ENCODE assay signal across 10 mouse cellular contexts in genomic region chr11:43531619-43532018, GRCm38 (mm10). TPM values are rescaled to one million over a fixed set of nuclear protein-coding genes. Genes with fewer than 3 reads are reported as not detected.
DNase-seq lines count a peak whose midpoint lies in the region; ATAC-seq and TF ChIP-seq lines count a peak whose summit lies in the region.
"Had no signal": no experiment of that assay in that cellular context is flagged by ENCODE, and none has a peak within 500 bp of the region (broad histone marks: within the 10 kb centered on the region; RNA-seq: fewer than 3 reads in every experiment).

No protein-coding gene starts in this region.

- 69% methylated on average over 5 of the region's 5 CpGs for WGBS in heart, embryonic 16.5 days
- 61% methylated on average over 5 of the region's 5 CpGs for WGBS in lung, postnatal 0 days
- WGBS in hindbrain, embryonic 11.5 days, result 70% methylated on average over 5 of the region's 5 CpGs

- no peak for DNase-seq in heart, adult 11 months
- DNase-seq in lung, postnatal 0 days (ENCODE audit: low spot score), result peak; percentile 20
- no peak for DNase-seq in lung, postnatal 36 days
- DNase-seq in hindbrain, embryonic 11.5 days (ENCODE audit: low spot score), result peak; percentile 35
- peak; percentile 59 for DNase-seq in retina, embryonic 14.5 days (ENCODE audit: low spot score)
- DNase-seq in cerebellum, adult 9-11 months, result no peak
- DNase-seq in cerebellum, adult 9-10 months, result no peak
- DNase-seq: cerebellum, adult 11 months; thymus, postnatal 14 days had no signal

- no peak overlapping the region for H3K4me3 ChIP-seq in heart, embryonic 16.5 days (ENCODE audit: low read length)
- H3K4me3 ChIP-seq in lung, postnatal 0 days (ENCODE audit: low read depth, low read length), result no peak overlapping the region
- H3K4me3 ChIP-seq in hindbrain, embryonic 11.5 days (ENCODE audit: low read depth, low read length), result no peak overlapping the region

- H3K4me2 ChIP-seq in heart, embryonic 16.5 days (ENCODE audit: low read depth, low read length), result peak overlapping the region; percentile 65; the same call in 1 of the 2 replicates
- H3K4me2 ChIP-seq in lung, postnatal 0 days (replicated peaks; ENCODE audit: low read depth, low read length), result no peak overlapping the region
- H3K4me2 ChIP-seq in hindbrain, embryonic 11.5 days (replicated peaks; ENCODE audit: low read depth, low read length), result no peak overlapping the region

- no peaks in the 10 kb centered on the region for H3K27me3 ChIP-seq in heart, embryonic 16.5 days (ENCODE audit: control insufficient read depth, insufficient read depth, low read length)
- H3K27me3 ChIP-seq in lung, postnatal 0 days (replicated peaks; ENCODE audit: insufficient read depth, low read length), result no peaks in the 10 kb centered on the region
- H3K27me3 ChIP-seq in hindbrain, embryonic 11.5 days (ENCODE audit: control insufficient read depth, insufficient read depth, low read length), result no peaks in the 10 kb centered on the region

- no peak for TF ChIP-seq EP300 in lung, postnatal 0 days (IDR thresholded peaks at IDR 0.05)

- H3K27ac ChIP-seq in heart, embryonic 16.5 days (ENCODE audit: low read length), result peak overlapping the region; percentile 44
- no peak overlapping the region for H3K27ac ChIP-seq in lung, postnatal 0 days (ENCODE audit: low read length)
- H3K27ac ChIP-seq in hindbrain, embryonic 11.5 days (ENCODE audit: low read depth, low read length), result 0 out of 2 replicates have a peak overlapping the region, but pooled peaks have one; percentile 13

- no peaks in the 10 kb centered on the region for H3K9me3 ChIP-seq in heart, embryonic 16.5 days (replicated peaks; ENCODE audit: control insufficient read depth, low read length)
- no peaks in the 10 kb centered on the region for H3K9me3 ChIP-seq in lung, postnatal 0 days (ENCODE audit: low read length)
- no peaks in the 10 kb centered on the region for H3K9me3 ChIP-seq in hindbrain, embryonic 11.5 days (ENCODE audit: control insufficient read depth, low read length)

- ATAC-seq in heart, embryonic 16.5 days (replicated peaks; ENCODE audit: extremely low read depth, insufficient read depth, low FRiP score), result no peak
- ATAC-seq in lung, postnatal 0 days, result no peak
- no peak for ATAC-seq in hindbrain, embryonic 11.5 days (ENCODE audit: low FRiP score)

- peaks cover 26% of the 10 kb centered on the region for H3K36me3 ChIP-seq in heart, embryonic 16.5 days (ENCODE audit: control insufficient read depth, insufficient read depth)
- no peaks in the 10 kb centered on the region for H3K36me3 ChIP-seq in lung, postnatal 0 days (ENCODE audit: insufficient read depth, low read length)
- no peaks in the 10 kb centered on the region for H3K36me3 ChIP-seq in hindbrain, embryonic 11.5 days (ENCODE audit: control insufficient read depth, insufficient read depth, low read length)

- H3K4me1 ChIP-seq in heart, embryonic 16.5 days (ENCODE audit: control insufficient read depth, insufficient read depth, low read length), result peaks cover 37% of the 10 kb centered on the region
- 0 out of 2 replicates have a peak, but pooled peaks cover 7% of the 10 kb centered on the region for H3K4me1 ChIP-seq in lung, postnatal 0 days (ENCODE audit: insufficient read depth, low read depth, low read length)
- peaks cover 2% of the 10 kb centered on the region; the same call in 1 of the 2 replicates for H3K4me1 ChIP-seq in hindbrain, embryonic 11.5 days (replicated peaks; ENCODE audit: control insufficient read depth, insufficient read depth, low read length)

- H3K9ac ChIP-seq in heart, embryonic 16.5 days (ENCODE audit: low read length), result peak overlapping the region; percentile 44
- no peak overlapping the region for H3K9ac ChIP-seq in lung, postnatal 0 days (replicated peaks; ENCODE audit: low read depth)
- no peak overlapping the region for H3K9ac ChIP-seq in hindbrain, embryonic 11.5 days (ENCODE audit: low read depth, low read length)

- TF ChIP-seq CTCF in lung, postnatal 0 days (IDR thresholded peaks at IDR 0.05), result peak; percentile 65

RNA-seq across cellular contexts. Expression of gene Ccnjl, which starts 3.0 kb away (rescaled TPM):
- polyA plus RNA-seq in heart, embryonic 16.5 days (2015; fragmentation: Nextera tagmentation; extraction: Ambion mirVana), result 19.5 and 20.4 TPM in 2 replicates
- polyA plus RNA-seq in lung, postnatal 0 days (2015; fragmentation: Nextera tagmentation; extraction: Ambion mirVana), result 6.5 and 9.4 TPM in 2 replicates
- 34.2 and 37.7 TPM in 2 replicates for polyA plus RNA-seq in hindbrain, embryonic 11.5 days (2014; fragmentation: Nextera tagmentation; extraction: Ambion mirVana)

RNA-seq across cellular contexts. Expression of gene 4933415A04Rik, which starts 55.2 kb away (rescaled TPM):
- polyA plus RNA-seq in heart, embryonic 16.5 days (2015; fragmentation: Nextera tagmentation; extraction: Ambion mirVana), result 4.5 and 5.5 TPM in 2 replicates
- 2.9 and 3.9 TPM in 2 replicates for polyA plus RNA-seq in lung, postnatal 0 days (2015; fragmentation: Nextera tagmentation; extraction: Ambion mirVana)
- polyA plus RNA-seq in hindbrain, embryonic 11.5 days (2014; fragmentation: Nextera tagmentation; extraction: Ambion mirVana), result 8.5 and 10.4 TPM in 2 replicates

RNA-seq across cellular contexts. Expression of gene C1qtnf2, which starts 57.5 kb away (rescaled TPM):
- 6.2 and 6.3 TPM in 2 replicates for polyA plus RNA-seq in heart, embryonic 16.5 days (2015; fragmentation: Nextera tagmentation; extraction: Ambion mirVana)
- polyA plus RNA-seq in lung, postnatal 0 days (2015; fragmentation: Nextera tagmentation; extraction: Ambion mirVana), result 9.2 and 10.2 TPM in 2 replicates
- 3.2 and 3.3 TPM in 2 replicates for polyA plus RNA-seq in hindbrain, embryonic 11.5 days (2014; fragmentation: Nextera tagmentation; extraction: Ambion mirVana)

Comparison
In these comparisons a context has a peak if more than half of its experiments do, and no peak if none do; other contexts are left out.
1. DNase-seq: peak in lung, postnatal 0 days (single experiment), hindbrain, embryonic 11.5 days (single experiment) and retina, embryonic 14.5 days (single experiment); none in heart, adult 11 months (single experiment), lung, postnatal 36 days (single experiment), cerebellum, adult 9-11 months (single experiment) and cerebellum, adult 9-10 months (single experiment).